Mouse (Mus musculus): ENCODE data around the gene Ssmem1. TPM values are rescaled to one million over a fixed set of nuclear protein-coding genes. Genes with fewer than 3 reads are reported as not detected.
A peak's percentile ranks its signal among the peaks of the same experiment; 100 is the strongest.

Ssmem1 gene
- polyA plus RNA-seq, 2 experiments = 0.10 to 0.17 TPM

- no peak overlapping the region for H3K9ac ChIP-seq (ENCODE audit: low read depth, low read length, severe bottlenecking)
- no peak overlapping the region for H3K4me2 ChIP-seq (replicated peaks; ENCODE audit: low read depth, low read length, severe bottlenecking)
- no peak for DNase-seq (ENCODE audit: low spot score)
- H3K27me3 ChIP-seq (ENCODE audit: control insufficient read depth, insufficient read depth, low read length) = no peaks in the 10 kb centered on the region
- no peaks in the 10 kb centered on the region for H3K9me3 ChIP-seq (ENCODE audit: control insufficient read depth, low read length)
- H3K27ac ChIP-seq (replicated peaks; ENCODE audit: low read depth, low read length) = no peak overlapping the region
- H3K36me3 ChIP-seq (ENCODE audit: control insufficient read depth, insufficient read depth, low read length) = no peaks in the 10 kb centered on the region
- WGBS = 77% methylated on average over 1 of the region's 1 CpGs
- no peak overlapping the region for H3K4me3 ChIP-seq (replicated peaks; ENCODE audit: low read length)
- no peak for TF ChIP-seq POLR2A (IDR thresholded peaks at IDR 0.05; ENCODE audit: borderline replicate concordance, extremely low read depth, insufficient read depth, insufficient read length)
- ATAC-seq (ENCODE audit: low FRiP score, low read depth) = no peak
- H3K4me1 ChIP-seq (ENCODE audit: control insufficient read depth, insufficient read depth, low read length) = no peaks in the 10 kb centered on the region; the same call in 1 of the 2 replicates
Measured at GRCm38 (mm10) chr6:30468058-30468457, 41.6 kb upstream of the Ssmem1 start.

GRCm38 (mm10) chr6:30468684-30469083 is 41.0 kb upstream of the Ssmem1 start:
- no peaks in the 10 kb centered on the region for H3K9me3 ChIP-seq (ENCODE audit: control insufficient read depth, low read length)
- ATAC-seq (ENCODE audit: low FRiP score, low read depth) = no peak
- H3K27ac ChIP-seq (replicated peaks; ENCODE audit: low read depth, low read length) = 0 out of 2 replicates have a peak overlapping the region, but pooled peaks have one; percentile 19

GRCm38 (mm10) chr6:30469370-30469769 is 40.3 kb upstream of the Ssmem1 start:
- no peak overlapping the region for H3K27ac ChIP-seq (replicated peaks; ENCODE audit: low read depth, low read length)
- H3K4me2 ChIP-seq (replicated peaks; ENCODE audit: low read depth, low read length, severe bottlenecking) = no peak overlapping the region
- H3K36me3 ChIP-seq (ENCODE audit: control insufficient read depth, insufficient read depth, low read length) = no peaks in the 10 kb centered on the region
- ATAC-seq (ENCODE audit: low FRiP score, low read depth) = no peak
- no peaks in the 10 kb centered on the region; the same call in 1 of the 2 replicates for H3K4me1 ChIP-seq (ENCODE audit: control insufficient read depth, insufficient read depth, low read length)
- DNase-seq (ENCODE audit: low spot score) = no peak
- H3K27me3 ChIP-seq (ENCODE audit: control insufficient read depth, insufficient read depth, low read length) = no peaks in the 10 kb centered on the region
- no peaks in the 10 kb centered on the region for H3K9me3 ChIP-seq (ENCODE audit: control insufficient read depth, low read length)
- H3K4me3 ChIP-seq (replicated peaks; ENCODE audit: low read length) = no peak overlapping the region
- WGBS = 80% methylated on average over 12 of the region's 12 CpGs
- TF ChIP-seq POLR2A (IDR thresholded peaks at IDR 0.05; ENCODE audit: borderline replicate concordance, extremely low read depth, insufficient read depth, insufficient read length) = no peak
- no peak overlapping the region for H3K9ac ChIP-seq (ENCODE audit: low read depth, low read length, severe bottlenecking)

More at GRCm38 (mm10) chr6:30468684-30469083, 41.0 kb upstream of the Ssmem1 start:
- Histone ChIP-seq H3K36me3 (ENCODE audit: control insufficient read depth, insufficient read depth, low read length) (no peaks in the 10 kb centered on the region), H3K4me3 (replicated peaks; ENCODE audit: low read length) (no peak overlapping the region), H3K27me3 (ENCODE audit: control insufficient read depth, insufficient read depth, low read length) (no peaks in the 10 kb centered on the region), H3K4me1 (ENCODE audit: control insufficient read depth, insufficient read depth, low read length) (no peaks in the 10 kb centered on the region; the same call in 1 of the 2 replicates), H3K4me2 (replicated peaks; ENCODE audit: low read depth, low read length, severe bottlenecking) (no peak overlapping the region), H3K9ac (ENCODE audit: low read depth, low read length, severe bottlenecking) (no peak overlapping the region)
- 59% methylated on average over 12 of the region's 12 CpGs for WGBS
- TF ChIP-seq POLR2A (IDR thresholded peaks at IDR 0.05; ENCODE audit: borderline replicate concordance, extremely low read depth, insufficient read depth, insufficient read length) = no peak
- DNase-seq (ENCODE audit: low spot score) = no peak

GRCm38 (mm10) chr6:30471706-30472105 is 37.9 kb upstream of the Ssmem1 start:
- Histone ChIP-seq H3K4me3 (replicated peaks; ENCODE audit: low read length) (no peak overlapping the region), H3K9ac (ENCODE audit: low read depth, low read length, severe bottlenecking) (no peak overlapping the region), H3K4me2 (replicated peaks; ENCODE audit: low read depth, low read length, severe bottlenecking) (no peak overlapping the region), H3K36me3 (ENCODE audit: control insufficient read depth, insufficient read depth, low read length) (no peaks in the 10 kb centered on the region), H3K27me3 (ENCODE audit: control insufficient read depth, insufficient read depth, low read length) (no peaks in the 10 kb centered on the region), H3K9me3 (ENCODE audit: control insufficient read depth, low read length) (no peaks in the 10 kb centered on the region), H3K4me1 (ENCODE audit: control insufficient read depth, insufficient read depth, low read length) (peaks cover 4% of the 10 kb centered on the region; the same call in 1 of the 2 replicates), H3K27ac (replicated peaks; ENCODE audit: low read depth, low read length) (no peak overlapping the region)
- WGBS = 50% methylated on average over 3 of the region's 3 CpGs
- DNase-seq (ENCODE audit: low spot score) (no peak), ATAC-seq (ENCODE audit: low FRiP score, low read depth) (peak; percentile 36; the same call in 1 of the 2 replicates)
- no peak for TF ChIP-seq POLR2A (IDR thresholded peaks at IDR 0.05; ENCODE audit: borderline replicate concordance, extremely low read depth, insufficient read depth, insufficient read length)

- H3K27ac ChIP-seq (replicated peaks; ENCODE audit: low read depth, low read length) = peak overlapping the region; percentile 30; the same call in 1 of the 2 replicates
- peaks cover 10% of the 10 kb centered on the region; the same call in 1 of the 2 replicates for H3K4me1 ChIP-seq (ENCODE audit: control insufficient read depth, insufficient read depth, low read length)
- no peak overlapping the region for H3K4me3 ChIP-seq (replicated peaks; ENCODE audit: low read length)
- no peak overlapping the region for H3K9ac ChIP-seq (ENCODE audit: low read depth, low read length, severe bottlenecking)
- no peaks in the 10 kb centered on the region for H3K9me3 ChIP-seq (ENCODE audit: control insufficient read depth, low read length)
- no peak overlapping the region for H3K4me2 ChIP-seq (replicated peaks; ENCODE audit: low read depth, low read length, severe bottlenecking)
- peaks cover 25% of the 10 kb centered on the region for H3K36me3 ChIP-seq (ENCODE audit: control insufficient read depth, insufficient read depth, low read length)
- ATAC-seq (ENCODE audit: low FRiP score, low read depth) = no peak
- TF ChIP-seq POLR2A (IDR thresholded peaks at IDR 0.05; ENCODE audit: borderline replicate concordance, extremely low read depth, insufficient read depth, insufficient read length) = no peak
- DNase-seq (ENCODE audit: low spot score) = no peak
- H3K27me3 ChIP-seq (ENCODE audit: control insufficient read depth, insufficient read depth, low read length) = no peaks in the 10 kb centered on the region
- WGBS = 52% methylated on average over 10 of the region's 10 CpGs
Measured at GRCm38 (mm10) chr6:30476025-30476765, 33.5 kb upstream of the Ssmem1 start.

All from limb, embryonic 14.5 days (tissue).